Mouse (Mus musculus) intestine, embryonic 14.5 days (tissue): ENCODE data around the gene Pkd1. TPM values are rescaled to one million over a fixed set of nuclear protein-coding genes. Genes with fewer than 3 reads are reported as not detected.

Experiments
- ATAC-seq: fragments of 200-750 bp; cut with Nextera tagmentation; replicated peaks from 2 replicates; pipeline ENCODE4 v1.8.0; 2017; ENCODE audit warnings: low read depth, moderate number of reproducible peaks, moderate TSS enrichment, moderate library complexity; ENCODE audit not compliant: low FRiP score, low TSS enrichment
- DNase-seq: peaks from one replicate; pipeline ENCODE4 v3.0.0-alpha.2; 2018; ENCODE audit warnings: low spot score
- H3K27ac ChIP-seq: fragments of 300-500 bp; sonication (generic); 2 replicates; pipeline ENCODE4 v1.5.1; 2014; ENCODE audit warnings: low read depth, mild to moderate bottlenecking, control low read depth
- H3K27me3 ChIP-seq: fragments of 300-500 bp; sonication (generic); replicated peaks from 2 replicates; pipeline ENCODE4 v1.6.1; 2014; ENCODE audit warnings: low read length, control low read depth; ENCODE audit not compliant: control insufficient read depth, insufficient read depth
- H3K36me3 ChIP-seq: fragments of 300-500 bp; sonication (generic); 2 replicates; pipeline ENCODE4 v1.6.1; 2014; ENCODE audit warnings: low read length, control low read depth; ENCODE audit not compliant: control insufficient read depth, insufficient read depth
- H3K4me1 ChIP-seq: fragments of 300-500 bp; sonication (generic); replicated peaks from 2 replicates; pipeline ENCODE4 v1.6.1; 2014; ENCODE audit warnings: low read length, control low read depth, mixed read lengths; ENCODE audit not compliant: control insufficient read depth, insufficient read depth
- H3K4me2 ChIP-seq: fragments of 300-500 bp; sonication (generic); 2 replicates; pipeline ENCODE4 v1.6.1; 2014; ENCODE audit warnings: low read length
- H3K4me3 ChIP-seq: fragments of 300-500 bp; sonication (generic); 2 replicates; pipeline ENCODE4 v1.5.1; 2014; ENCODE audit warnings: low read depth, low read length, control low read depth, mixed read lengths
- H3K9ac ChIP-seq: fragments of 300-500 bp; sonication (generic); 2 replicates; pipeline ENCODE4 v1.6.1; 2014; ENCODE audit warnings: mild to moderate bottlenecking, low read length
- H3K9me3 ChIP-seq: fragments of 300-500 bp; sonication (generic); 2 replicates; pipeline ENCODE4 v1.6.1; 2016; ENCODE audit warnings: low read length, control low read depth; ENCODE audit not compliant: control insufficient read depth
- WGBS: fragments of 180-500 bp; shearing (Covaris S2); extraction: QIAGEN DNeasy Blood & Tissue Kit; methylation state at CpG from one replicate; pipeline ENCODE4 v1.1.7; 2014; 5-methylcytosine and 5-hydroxymethylcytosine counted together
- polyA plus RNA-seq: library from polyadenylated mRNA; unstranded; fragments of >200 nt; fragmentation: Nextera tagmentation; extraction: Ambion mirVana; gene quantifications from 2 replicates; pipeline ENCODE4 v1.2.1, GENCODE M21; 2014

Gene Pkd1
- polyA plus RNA-seq, 1 experiment from 2014 or later, result 26.8 TPM

DNA sequence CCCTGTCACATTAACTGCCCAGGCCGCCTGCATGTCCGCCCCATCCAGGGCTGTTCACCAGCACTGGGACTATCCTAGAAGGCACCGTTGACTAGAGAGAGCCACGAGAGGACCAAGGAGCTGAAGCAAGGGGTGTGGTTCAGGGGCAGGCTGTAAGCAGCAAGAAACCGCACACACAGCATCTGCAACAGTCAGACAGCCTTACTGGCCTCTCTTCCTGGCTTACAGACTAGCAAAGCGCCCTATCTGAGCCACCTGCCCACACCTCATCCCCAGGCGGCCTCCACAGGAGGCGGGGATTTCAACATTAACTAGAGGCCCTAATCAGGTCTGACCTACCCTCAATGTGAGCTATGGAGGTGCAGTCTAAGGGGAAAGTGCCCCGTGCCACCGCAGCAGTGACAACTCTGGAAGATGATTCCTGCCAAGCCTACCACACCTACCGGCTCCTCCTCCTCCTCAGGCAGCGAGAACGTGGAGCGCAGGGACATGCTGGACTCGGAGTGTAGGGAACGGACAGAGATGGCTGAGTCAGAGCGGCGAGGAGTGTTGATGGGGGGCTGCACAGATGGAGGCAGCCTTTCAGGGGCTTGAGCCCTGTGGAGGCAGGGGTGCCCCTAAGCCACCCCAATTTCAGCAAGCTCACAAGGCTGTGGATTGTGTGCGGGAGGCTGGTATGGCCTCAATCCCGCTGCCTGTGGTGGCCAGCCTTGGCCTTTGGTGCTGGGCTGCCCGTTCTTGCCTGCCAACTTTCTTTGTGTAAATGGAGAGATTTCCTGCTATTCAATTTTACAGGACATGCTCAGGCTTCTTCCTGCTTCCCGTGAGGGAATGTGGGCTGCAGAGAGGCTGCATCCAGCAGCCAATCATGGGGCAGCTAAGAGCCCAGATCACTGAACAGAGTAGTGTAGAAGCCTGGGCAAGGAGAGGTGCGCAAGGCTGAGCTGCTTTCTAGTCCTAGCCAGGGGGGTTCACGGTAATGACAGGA is 35.1 kb upstream of the Pkd1 start:
- no peak overlapping the region for H3K4me2 ChIP-seq
- no peak overlapping the region for H3K9ac ChIP-seq
- no peak; the same call in 1 of the 2 replicates for ATAC-seq
- peak overlapping the region; percentile 47; the same call in 1 of the 2 replicates for H3K27ac ChIP-seq
- DNase-seq, result no peak
- H3K4me1 ChIP-seq, result no peaks in the 10 kb centered on the region
- peaks cover 90% of the 10 kb centered on the region for H3K36me3 ChIP-seq
- H3K9me3 ChIP-seq, result no peaks in the 10 kb centered on the region
- H3K4me3 ChIP-seq, result no peak overlapping the region
- H3K27me3 ChIP-seq, result no peaks in the 10 kb centered on the region
- 86% methylated on average over 24 of the region's 24 CpGs for WGBS

DNA sequence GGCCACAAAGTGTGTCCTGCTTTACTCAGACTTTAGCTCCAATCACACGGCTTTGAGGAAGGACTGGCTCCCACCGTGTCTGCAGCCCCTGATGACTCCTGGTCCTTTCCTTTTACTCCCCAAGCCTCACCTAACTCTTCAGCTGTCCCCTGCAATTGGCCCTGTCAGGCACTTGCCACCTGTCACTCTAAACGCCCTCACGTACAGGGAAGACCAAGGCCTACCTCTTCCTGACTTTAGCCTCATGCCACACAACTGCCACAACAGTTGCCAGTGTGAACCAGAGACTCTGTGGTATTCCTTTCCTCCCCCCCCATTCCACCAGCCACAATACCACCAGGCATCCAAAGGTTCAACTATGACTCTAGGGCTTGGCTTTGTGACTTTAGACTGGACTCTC is 29.2 kb upstream of the Pkd1 start:
- no peak for DNase-seq
- Histone ChIP-seq H3K27ac (no peak overlapping the region), H3K27me3 (no peaks in the 10 kb centered on the region), H3K36me3 (peaks cover 44% of the 10 kb centered on the region), H3K4me1 (peaks cover 3% of the 10 kb centered on the region; the same call in 1 of the 2 replicates), H3K4me3 (no peak overlapping the region), H3K9me3 (no peaks in the 10 kb centered on the region), H3K9ac (no peak overlapping the region), H3K4me2 (no peak overlapping the region)
- no peak for ATAC-seq
- 72% methylated on average over 4 of the region's 4 CpGs for WGBS

DNA sequence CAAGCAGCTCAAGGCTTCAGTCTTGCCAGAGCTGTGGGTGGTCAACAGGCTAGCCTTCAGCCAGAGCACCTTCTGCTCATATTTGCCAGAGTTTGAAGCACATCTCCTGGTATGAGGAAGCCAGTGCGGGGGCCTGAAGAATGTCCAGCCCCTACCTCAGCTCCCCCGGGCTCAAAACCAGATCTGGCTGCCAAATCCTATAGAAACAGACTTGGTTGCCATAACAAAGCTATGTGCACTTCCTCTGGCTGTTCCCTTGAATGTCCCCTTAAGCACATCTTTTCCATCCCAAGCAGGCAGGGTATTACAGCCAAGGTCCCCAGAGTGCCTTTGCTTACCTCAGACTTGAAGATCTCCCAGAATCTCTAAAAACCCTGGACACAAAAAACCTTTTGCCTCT is 24.9 kb upstream of the Pkd1 start:
- Histone ChIP-seq H3K27ac (no peak overlapping the region), H3K36me3 (peaks cover 16% of the 10 kb centered on the region), H3K4me3 (no peak overlapping the region), H3K4me2 (no peak overlapping the region), H3K9me3 (no peaks in the 10 kb centered on the region), H3K27me3 (no peaks in the 10 kb centered on the region), H3K9ac (peak overlapping the region; percentile 1; the same call in 1 of the 2 replicates), H3K4me1 (peaks cover 25% of the 10 kb centered on the region)
- ATAC-seq, result no peak
- no peak for DNase-seq
- 60% methylated on average over 2 of the region's 2 CpGs for WGBS

DNA sequence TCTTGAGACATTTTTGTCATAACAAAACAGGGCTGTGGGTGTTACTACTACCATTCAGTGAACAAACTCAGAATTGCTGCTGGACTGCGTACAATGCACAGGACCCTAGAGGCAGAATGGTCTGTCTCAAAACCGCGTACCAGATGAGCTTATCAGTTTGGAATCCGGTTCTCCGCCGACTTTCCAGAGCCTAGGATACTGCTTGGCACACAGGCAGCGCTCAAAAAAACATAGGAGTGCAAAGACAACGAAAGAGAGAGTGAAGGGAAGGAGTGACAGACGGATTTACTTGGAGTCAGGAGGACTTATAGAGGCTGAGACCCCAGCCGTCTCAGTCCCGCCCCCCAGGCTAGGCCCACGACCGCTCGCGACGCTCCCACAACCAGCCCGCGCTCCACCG is 22.3 kb upstream of the Pkd1 start:
- under 1% methylated on average over 19 of the region's 19 CpGs for WGBS
- Histone ChIP-seq H3K27me3 (no peaks in the 10 kb centered on the region), H3K4me3 (peak overlapping the region; percentile 87), H3K4me1 (peaks cover 34% of the 10 kb centered on the region), H3K27ac (peak overlapping the region; percentile 80), H3K4me2 (peak overlapping the region; percentile 82), H3K9me3 (no peaks in the 10 kb centered on the region), H3K36me3 (peaks cover 28% of the 10 kb centered on the region), H3K9ac (peak overlapping the region; percentile 79)
- DNase-seq (no peak), ATAC-seq (no peak; the same call in 1 of the 2 replicates)

DNA sequence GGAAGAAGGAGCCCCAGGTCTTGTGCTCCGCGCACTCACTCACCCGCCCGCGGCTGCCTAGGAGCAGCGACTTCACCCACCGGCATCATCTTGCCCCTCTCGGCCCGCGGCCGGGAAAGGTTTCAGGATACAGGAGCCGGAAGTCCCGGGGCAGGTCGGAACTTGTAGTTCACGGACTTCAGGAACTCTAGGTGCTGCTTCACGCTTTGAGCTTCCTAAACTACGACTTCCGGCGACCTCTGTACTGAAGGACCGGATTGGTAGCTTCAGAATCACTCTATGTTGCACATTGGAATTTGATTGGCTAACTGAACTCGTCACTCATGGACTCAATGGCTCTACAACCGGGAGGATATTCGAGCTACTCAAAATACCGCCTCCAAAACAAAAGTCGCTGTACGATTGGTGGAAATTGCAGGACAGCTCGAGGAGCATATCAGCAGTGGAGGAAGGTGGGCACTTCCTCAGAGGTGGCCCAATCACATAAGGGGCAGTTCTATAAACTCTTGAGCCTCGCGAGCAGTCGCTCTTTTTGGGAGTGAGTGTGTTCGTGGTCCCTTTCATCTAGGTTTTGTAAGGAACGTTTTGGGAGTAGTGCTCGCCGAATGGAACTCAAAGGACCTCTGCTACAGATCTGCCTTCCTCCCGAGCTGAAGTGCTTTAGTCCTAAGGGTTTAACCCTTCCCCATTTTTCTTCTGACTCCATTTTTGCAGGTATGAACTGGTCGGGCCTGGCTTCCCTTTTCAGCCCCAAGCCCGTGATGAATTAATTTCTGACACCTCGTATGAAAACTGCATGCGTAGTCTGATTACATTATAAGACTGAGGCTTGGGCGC is 21.7 kb upstream of the Pkd1 start, which contains the start of gene Traf7:
Gene Traf7 (minus strand): TSS at position 216 of the 837 bp plus-strand sequence.
- H3K27me3 ChIP-seq, result no peaks in the 10 kb centered on the region
- H3K27ac ChIP-seq, result peak within 1 kb of the TSS; percentile 80
- peak; percentile 91 for DNase-seq
- peak within 1 kb of the TSS; percentile 97 for H3K4me2 ChIP-seq
- H3K4me1 ChIP-seq, result peaks cover 37% of the 10 kb centered on the region
- under 1% methylated on average over 40 of the region's 40 CpGs for WGBS
- peak; percentile 95 for ATAC-seq
- H3K36me3 ChIP-seq, result peaks cover 28% of the 10 kb centered on the region
- H3K9me3 ChIP-seq, result no peaks in the 10 kb centered on the region
- peak within 1 kb of the TSS; percentile 87 for H3K4me3 ChIP-seq
- peak within 1 kb of the TSS; percentile 93 for H3K9ac ChIP-seq

DNA sequence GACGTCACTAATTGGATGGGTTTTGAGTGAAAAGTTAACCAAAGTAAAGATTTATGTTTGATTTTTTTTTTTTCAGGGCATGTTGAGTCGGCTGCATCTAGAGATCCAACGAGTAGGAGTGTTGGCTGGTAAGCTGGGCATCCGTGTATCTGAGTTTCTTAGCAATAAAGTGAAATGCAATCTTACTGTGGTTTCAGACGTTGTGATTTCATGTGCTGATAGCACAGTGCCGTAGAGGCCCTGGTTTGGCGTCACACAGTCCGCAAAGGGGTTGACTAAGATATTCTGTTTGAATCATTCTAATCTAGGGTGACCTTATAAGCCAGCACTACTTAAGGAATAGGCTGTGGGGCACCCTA is 21.1 kb upstream of the Pkd1 start:
- DNase-seq (no peak), ATAC-seq (no peak)
- WGBS, result under 1% methylated on average over 8 of the region's 8 CpGs
- H3K36me3 ChIP-seq, result peaks cover 28% of the 10 kb centered on the region
- H3K4me2 ChIP-seq, result peak overlapping the region; percentile 97
- H3K9ac ChIP-seq, result peak overlapping the region; percentile 93
- H3K27me3 ChIP-seq, result no peaks in the 10 kb centered on the region
- peaks cover 41% of the 10 kb centered on the region for H3K4me1 ChIP-seq
- H3K27ac ChIP-seq, result peak overlapping the region; percentile 74
- H3K4me3 ChIP-seq, result peak overlapping the region; percentile 87
- H3K9me3 ChIP-seq, result no peaks in the 10 kb centered on the region

DNA sequence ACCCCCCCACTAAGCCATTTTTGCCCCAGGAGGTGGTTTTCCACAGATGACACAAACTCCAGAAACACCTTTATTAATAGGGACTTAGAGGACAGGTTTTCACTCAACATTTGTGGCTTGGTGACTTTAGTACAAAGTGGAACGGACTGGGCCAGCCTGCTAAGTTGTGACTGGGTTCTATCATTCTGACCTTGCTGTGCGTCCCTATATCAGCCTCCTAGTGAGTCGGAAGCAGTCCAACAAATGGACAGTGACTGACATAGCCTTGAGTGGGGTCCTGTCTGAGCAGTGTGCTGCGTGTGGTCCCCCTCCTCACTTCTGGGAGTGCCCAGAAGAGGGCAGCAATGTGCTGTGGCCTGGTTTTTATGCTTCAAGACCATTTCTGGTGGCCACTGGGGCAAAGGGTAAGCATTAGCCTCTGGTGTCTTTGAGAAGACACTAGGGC is 20.6 kb upstream of the Pkd1 start:
- peaks cover 41% of the 10 kb centered on the region for H3K4me1 ChIP-seq
- DNase-seq (peak; percentile 89), ATAC-seq (no peak)
- H3K4me3 ChIP-seq, result peak overlapping the region; percentile 87
- H3K36me3 ChIP-seq, result peaks cover 28% of the 10 kb centered on the region
- H3K27ac ChIP-seq, result peak overlapping the region; percentile 74
- peak overlapping the region; percentile 97 for H3K4me2 ChIP-seq
- no peaks in the 10 kb centered on the region for H3K27me3 ChIP-seq
- no peaks in the 10 kb centered on the region for H3K9me3 ChIP-seq
- H3K9ac ChIP-seq, result peak overlapping the region; percentile 93
- under 1% methylated on average over 4 of the region's 4 CpGs for WGBS

DNA sequence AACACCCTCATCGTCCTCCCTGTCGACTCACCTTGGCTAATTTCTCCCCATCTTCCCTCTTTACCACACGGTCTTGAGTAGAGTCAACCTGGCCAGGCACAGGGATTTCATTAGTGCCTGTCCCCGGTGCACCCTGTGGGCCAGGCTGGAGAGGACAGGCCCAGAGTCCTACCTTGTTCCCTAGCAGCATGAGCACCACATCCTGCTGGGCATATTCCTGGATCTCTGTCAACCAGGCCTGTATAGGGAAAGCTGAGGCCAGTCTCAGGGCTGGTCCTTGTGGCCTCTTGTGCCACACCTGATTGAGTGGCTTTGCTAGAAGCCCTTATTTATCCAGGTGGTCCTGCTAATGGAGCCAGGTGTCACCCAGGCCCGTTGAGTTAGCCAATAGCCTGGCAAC is 19.8 kb upstream of the Pkd1 start:
- Histone ChIP-seq H3K27ac (peak overlapping the region; percentile 74), H3K9ac (peak overlapping the region; percentile 93), H3K9me3 (no peaks in the 10 kb centered on the region), H3K36me3 (peaks cover 28% of the 10 kb centered on the region), H3K4me2 (peak overlapping the region; percentile 97), H3K4me3 (peak overlapping the region; percentile 87), H3K27me3 (no peaks in the 10 kb centered on the region), H3K4me1 (peaks cover 41% of the 10 kb centered on the region)
- ATAC-seq (no peak), DNase-seq (no peak)
- 22% methylated on average over 5 of the region's 5 CpGs for WGBS
